Comparison of ENCODE assay signal across 8 mouse cellular contexts in genomic region chr4:129625029-129625370, GRCm38 (mm10). TPM values are rescaled to one million over a fixed set of nuclear protein-coding genes. Genes with fewer than 3 reads are reported as not detected.
DNase-seq lines count a peak whose midpoint lies in the region; ATAC-seq and TF ChIP-seq lines count a peak whose summit lies in the region.

No protein-coding gene starts in this region.

- H3K4me3 ChIP-seq in testis, adult 2 months (ENCODE audit: control insufficient read depth, low read depth, low read length), result peak overlapping the region; percentile 26
- H3K4me3 ChIP-seq in embryonic facial prominence, embryonic 13.5 days, result peak overlapping the region; percentile 69
- H3K4me3 ChIP-seq in heart, postnatal 0 days (ENCODE audit: low read depth, low read length), result peak overlapping the region; percentile 65
- H3K4me3 ChIP-seq in lung, embryonic 15.5 days, result peak overlapping the region; percentile 60
- peak overlapping the region; percentile 59; the same call in 1 of the 2 replicates for H3K4me3 ChIP-seq in neural tube, embryonic 14.5 days (ENCODE audit: low read depth, low read length)

- no peaks in the 10 kb centered on the region for H3K27me3 ChIP-seq in testis, adult 2 months (ENCODE audit: control insufficient read depth, insufficient read depth, low read length)
- H3K27me3 ChIP-seq in embryonic facial prominence, embryonic 13.5 days, result no peaks in the 10 kb centered on the region
- H3K27me3 ChIP-seq in heart, postnatal 0 days (ENCODE audit: control insufficient read depth, insufficient read depth, low read length), result no peaks in the 10 kb centered on the region
- no peaks in the 10 kb centered on the region for H3K27me3 ChIP-seq in lung, embryonic 15.5 days
- H3K27me3 ChIP-seq in neural tube, embryonic 14.5 days (ENCODE audit: control insufficient read depth, insufficient read depth, low read length), result no peaks in the 10 kb centered on the region

- no peak for TF ChIP-seq POLR2A in testis, adult 2 months (IDR thresholded peaks at IDR 0.05; ENCODE audit: control insufficient read depth, low read depth, low read length)

- peak overlapping the region; percentile 78 for H3K27ac ChIP-seq in testis, adult 2 months (ENCODE audit: control insufficient read depth, insufficient read depth, low read depth, low read length)
- peak overlapping the region; percentile 93 for H3K27ac ChIP-seq in embryonic facial prominence, embryonic 13.5 days
- peak overlapping the region; percentile 89 for H3K27ac ChIP-seq in heart, postnatal 0 days (ENCODE audit: low read depth)
- H3K27ac ChIP-seq in lung, embryonic 15.5 days, result peak overlapping the region; percentile 84
- peak overlapping the region; percentile 96 for H3K27ac ChIP-seq in neural tube, embryonic 14.5 days (ENCODE audit: low read depth, low read length)

- H3K9me3 ChIP-seq in embryonic facial prominence, embryonic 13.5 days, result no peaks in the 10 kb centered on the region
- H3K9me3 ChIP-seq in heart, postnatal 0 days (replicated peaks; ENCODE audit: control insufficient read depth, low read length), result no peaks in the 10 kb centered on the region
- no peaks in the 10 kb centered on the region for H3K9me3 ChIP-seq in lung, embryonic 15.5 days
- no peaks in the 10 kb centered on the region for H3K9me3 ChIP-seq in neural tube, embryonic 14.5 days (ENCODE audit: control insufficient read depth, low read length)

- WGBS in embryonic facial prominence, embryonic 13.5 days, result under 1% methylated on average over 6 of the region's 6 CpGs
- WGBS in heart, postnatal 0 days, result 3% methylated on average over 6 of the region's 6 CpGs
- WGBS in lung, embryonic 15.5 days, result 4% methylated on average over 6 of the region's 6 CpGs
- WGBS in neural tube, embryonic 14.5 days, result 1% methylated on average over 6 of the region's 6 CpGs

- H3K36me3 ChIP-seq in testis, adult 2 months (ENCODE audit: control insufficient read depth, insufficient read depth, low read length), result no peaks in the 10 kb centered on the region; the same call in 1 of the 2 replicates
- peaks cover 57% of the 10 kb centered on the region for H3K36me3 ChIP-seq in embryonic facial prominence, embryonic 13.5 days
- peaks cover 48% of the 10 kb centered on the region for H3K36me3 ChIP-seq in heart, postnatal 0 days (replicated peaks; ENCODE audit: control insufficient read depth, insufficient read depth, low read length)
- peaks cover 38% of the 10 kb centered on the region for H3K36me3 ChIP-seq in lung, embryonic 15.5 days
- H3K36me3 ChIP-seq in neural tube, embryonic 14.5 days (ENCODE audit: control insufficient read depth, insufficient read depth, low read length), result peaks cover 29% of the 10 kb centered on the region

- peaks cover 23% of the 10 kb centered on the region for H3K4me1 ChIP-seq in testis, adult 2 months (ENCODE audit: control insufficient read depth, insufficient read depth, low read length)
- H3K4me1 ChIP-seq in embryonic facial prominence, embryonic 13.5 days, result peaks cover 34% of the 10 kb centered on the region
- H3K4me1 ChIP-seq in heart, postnatal 0 days (ENCODE audit: control insufficient read depth, insufficient read depth), result peaks cover 30% of the 10 kb centered on the region
- peaks cover 42% of the 10 kb centered on the region for H3K4me1 ChIP-seq in lung, embryonic 15.5 days
- H3K4me1 ChIP-seq in neural tube, embryonic 14.5 days (ENCODE audit: control insufficient read depth, insufficient read depth, low read length), result peaks cover 28% of the 10 kb centered on the region

- TF ChIP-seq CTCF in testis, adult 2 months (IDR thresholded peaks at IDR 0.05; ENCODE audit: control insufficient read depth, insufficient read depth, insufficient replicate concordance, low read depth, low read length), result no peak
- no peak for TF ChIP-seq CTCF in heart, postnatal 0 days (IDR thresholded peaks at IDR 0.05; ENCODE audit: low read depth)

- H3K4me2 ChIP-seq in embryonic facial prominence, embryonic 13.5 days, result peak overlapping the region; percentile 85
- peak overlapping the region; percentile 84 for H3K4me2 ChIP-seq in heart, postnatal 0 days (ENCODE audit: low read depth, low read length)
- peak overlapping the region; percentile 71 for H3K4me2 ChIP-seq in lung, embryonic 15.5 days
- H3K4me2 ChIP-seq in neural tube, embryonic 14.5 days (ENCODE audit: low read depth, low read length), result peak overlapping the region; percentile 86

- DNase-seq in testis, postnatal 14 days (ENCODE audit: low spot score), result no peak
- DNase-seq in heart, postnatal 0 days (ENCODE audit: low spot score), result peak; percentile 53
- peak; percentile 73 to 76 for DNase-seq in kidney, postnatal 4 days
- peak; percentile 62 to 74 for DNase-seq in thymus, postnatal 36 days

- no peak for ATAC-seq in embryonic facial prominence, embryonic 13.5 days (ENCODE audit: insufficient number of reproducible peaks, insufficient read depth, low FRiP score, low TSS enrichment, low read depth)
- ATAC-seq in heart, postnatal 0 days (ENCODE audit: insufficient read depth, low read depth), result peak; percentile 19; the same call in 1 of the 2 replicates
- ATAC-seq in lung, embryonic 15.5 days (ENCODE audit: borderline replicate concordance, extremely low read depth, low FRiP score, low TSS enrichment), result 0 out of 2 replicates have a peak, but pooled peaks have one; percentile 25
- ATAC-seq in neural tube, embryonic 14.5 days (ENCODE audit: low read depth), result peak; percentile 44; the same call in 1 of the 2 replicates

- H3K9ac ChIP-seq in embryonic facial prominence, embryonic 13.5 days, result peak overlapping the region; percentile 85
- peak overlapping the region; percentile 29; the same call in 1 of the 2 replicates for H3K9ac ChIP-seq in heart, postnatal 0 days (replicated peaks; ENCODE audit: low read depth, low read length)
- H3K9ac ChIP-seq in lung, embryonic 15.5 days, result peak overlapping the region; percentile 31
- H3K9ac ChIP-seq in neural tube, embryonic 14.5 days (replicated peaks; ENCODE audit: low read depth, low read length), result peak overlapping the region; percentile 81

- TF ChIP-seq EP300 in heart, postnatal 0 days (IDR thresholded peaks at IDR 0.05; ENCODE audit: low read depth), result no peak

RNA-seq across cellular contexts. Expression of gene Ccdc28b, which starts 1.3 kb away (rescaled TPM):
- polyA plus RNA-seq in testis, adult 2 months (2012; rRNA removed), result 13.8 and 14.1 TPM in 2 replicates
- 69.7 and 73.3 TPM in 2 replicates for polyA plus RNA-seq in embryonic facial prominence, embryonic 13.5 days (2015; fragmentation: Nextera tagmentation; extraction: Ambion mirVana)
- total RNA-seq in heart, postnatal 0 days (2014; rRNA removed; ENCODE audit: low replicate concordance), result 41.9 and 55.1 TPM in 2 replicates
- 58.0 and 58.6 TPM in 2 replicates for polyA plus RNA-seq in heart, postnatal 0 days (2015; fragmentation: Nextera tagmentation; extraction: Ambion mirVana)
- 51.4 and 59.5 TPM in 2 replicates for polyA plus RNA-seq in lung, embryonic 15.5 days (2015; fragmentation: Nextera tagmentation; extraction: Ambion mirVana)
- polyA plus RNA-seq in neural tube, embryonic 14.5 days (2014; fragmentation: Nextera tagmentation; extraction: Ambion mirVana), result 136 and 141 TPM in 2 replicates

RNA-seq across cellular contexts. Expression of gene Iqcc, which starts 6.1 kb away (rescaled TPM):
- 45.7 and 46.2 TPM in 2 replicates for polyA plus RNA-seq in testis, adult 2 months (2012; rRNA removed)
- polyA plus RNA-seq in embryonic facial prominence, embryonic 13.5 days (2015; fragmentation: Nextera tagmentation; extraction: Ambion mirVana), result 33.7 and 36.5 TPM in 2 replicates
- 6.3 TPM in 2 replicates for total RNA-seq in heart, postnatal 0 days (2014; rRNA removed; ENCODE audit: low replicate concordance)
- polyA plus RNA-seq in heart, postnatal 0 days (2015; fragmentation: Nextera tagmentation; extraction: Ambion mirVana), result 23.0 and 26.3 TPM in 2 replicates
- polyA plus RNA-seq in lung, embryonic 15.5 days (2015; fragmentation: Nextera tagmentation; extraction: Ambion mirVana), result 29.8 and 30.6 TPM in 2 replicates
- polyA plus RNA-seq in neural tube, embryonic 14.5 days (2014; fragmentation: Nextera tagmentation; extraction: Ambion mirVana), result 28.2 and 33.3 TPM in 2 replicates

RNA-seq across cellular contexts. Expression of gene Dcdc2b, which starts 10.9 kb away (rescaled TPM):
- 15.5 and 19.4 TPM in 2 replicates for polyA plus RNA-seq in testis, adult 2 months (2012; rRNA removed)
- polyA plus RNA-seq in embryonic facial prominence, embryonic 13.5 days (2015; fragmentation: Nextera tagmentation; extraction: Ambion mirVana), result 2.2 and 3.1 TPM in 2 replicates
- total RNA-seq in heart, postnatal 0 days (2014; rRNA removed; ENCODE audit: low replicate concordance), result 9.8 TPM in 1 of 2 replicates, not detected in the other
- polyA plus RNA-seq in heart, postnatal 0 days (2015; fragmentation: Nextera tagmentation; extraction: Ambion mirVana), result 1.5 and 1.9 TPM in 2 replicates
- polyA plus RNA-seq in lung, embryonic 15.5 days (2015; fragmentation: Nextera tagmentation; extraction: Ambion mirVana), result 1.5 and 2.1 TPM in 2 replicates
- 3.9 and 4.7 TPM in 2 replicates for polyA plus RNA-seq in neural tube, embryonic 14.5 days (2014; fragmentation: Nextera tagmentation; extraction: Ambion mirVana)

RNA-seq across cellular contexts. Expression of gene Txlna, which starts 15.9 kb away (rescaled TPM):
- polyA plus RNA-seq in testis, adult 2 months (2012; rRNA removed), result 15.3 and 15.9 TPM in 2 replicates
- polyA plus RNA-seq in embryonic facial prominence, embryonic 13.5 days (2015; fragmentation: Nextera tagmentation; extraction: Ambion mirVana), result 90.7 and 92.9 TPM in 2 replicates
- 28.3 and 28.5 TPM in 2 replicates for total RNA-seq in heart, postnatal 0 days (2014; rRNA removed; ENCODE audit: low replicate concordance)
- 22.7 and 23.2 TPM in 2 replicates for polyA plus RNA-seq in heart, postnatal 0 days (2015; fragmentation: Nextera tagmentation; extraction: Ambion mirVana)
- polyA plus RNA-seq in lung, embryonic 15.5 days (2015; fragmentation: Nextera tagmentation; extraction: Ambion mirVana), result 83.2 and 86.8 TPM in 2 replicates
- polyA plus RNA-seq in neural tube, embryonic 14.5 days (2014; fragmentation: Nextera tagmentation; extraction: Ambion mirVana), result 40.1 and 46.0 TPM in 2 replicates

RNA-seq across cellular contexts. Expression of gene Tmem234, which starts 24.5 kb away (rescaled TPM):
- 50.1 and 56.2 TPM in 2 replicates for polyA plus RNA-seq in testis, adult 2 months (2012; rRNA removed)
- 195 and 215 TPM in 2 replicates for polyA plus RNA-seq in embryonic facial prominence, embryonic 13.5 days (2015; fragmentation: Nextera tagmentation; extraction: Ambion mirVana)
- 108 and 115 TPM in 2 replicates for total RNA-seq in heart, postnatal 0 days (2014; rRNA removed; ENCODE audit: low replicate concordance)
- polyA plus RNA-seq in heart, postnatal 0 days (2015; fragmentation: Nextera tagmentation; extraction: Ambion mirVana), result 150 and 161 TPM in 2 replicates
- 187 and 191 TPM in 2 replicates for polyA plus RNA-seq in lung, embryonic 15.5 days (2015; fragmentation: Nextera tagmentation; extraction: Ambion mirVana)
- polyA plus RNA-seq in neural tube, embryonic 14.5 days (2014; fragmentation: Nextera tagmentation; extraction: Ambion mirVana), result 188 and 191 TPM in 2 replicates

Comparison
In these comparisons a context has a peak if more than half of its experiments do, and no peak if none do; other contexts are left out.
1. H3K9ac ChIP-seq: peak in every context shown above with its lines; median percentile 85 in embryonic facial prominence, embryonic 13.5 days; 81 in neural tube, embryonic 14.5 days; 31 in lung, embryonic 15.5 days; 29 in heart, postnatal 0 days.